Mouse (Mus musculus) midbrain, embryonic 14.5 days (tissue): Measurements from ENCODE around the gene Thbd. TPM values are rescaled to one million over a fixed set of nuclear protein-coding genes. Genes with fewer than 3 reads are reported as not detected.

Experiments
- ATAC-seq: fragments of 200-750 bp; cut with Nextera tagmentation; 2 replicates; pipeline ENCODE4 v1.8.0; 2017; ENCODE audit warnings: moderate number of reproducible peaks, moderate library complexity; ENCODE audit not compliant: low FRiP score, low TSS enrichment
- DNase-seq: peaks from one replicate; pipeline ENCODE4 v3.0.0-alpha.2; 2015
- H3K27ac ChIP-seq: fragments of 300-500 bp; sonication (generic); replicated peaks from 2 replicates; pipeline ENCODE4 v1.5.1; 2014; ENCODE audit warnings: mild to moderate bottlenecking, low read depth, low read length, moderate library complexity
- H3K27me3 ChIP-seq: fragments of 300-500 bp; sonication (generic); 2 replicates; pipeline ENCODE4 v1.6.1; 2014; ENCODE audit warnings: low read length, control low read depth, mixed read lengths; ENCODE audit not compliant: control insufficient read depth, insufficient read depth
- H3K36me3 ChIP-seq: fragments of 300-500 bp; sonication (generic); 2 replicates; pipeline ENCODE4 v1.6.1; 2014; ENCODE audit warnings: low read length, control low read depth; ENCODE audit not compliant: control insufficient read depth, insufficient read depth
- H3K4me1 ChIP-seq: fragments of 300-500 bp; sonication (generic); 2 replicates; pipeline ENCODE4 v1.6.1; 2014; ENCODE audit warnings: mild to moderate bottlenecking, antibody characterized with exemption, low read length, control low read depth; ENCODE audit not compliant: control insufficient read depth, insufficient read depth
- H3K4me2 ChIP-seq: fragments of 300-500 bp; sonication (generic); 2 replicates; pipeline ENCODE4 v1.6.1; 2014; ENCODE audit warnings: mild to moderate bottlenecking, low read length, moderate library complexity
- H3K4me3 ChIP-seq: fragments of 300-500 bp; sonication (generic); replicated peaks from 2 replicates; pipeline ENCODE4 v1.5.1; 2014; ENCODE audit warnings: low read depth, low read length
- H3K9ac ChIP-seq: fragments of 300-500 bp; sonication (generic); replicated peaks from 2 replicates; pipeline ENCODE4 v1.6.1; 2014; ENCODE audit warnings: mild to moderate bottlenecking, low read length, moderate library complexity
- H3K9me3 ChIP-seq: fragments of 300-500 bp; sonication (generic); 2 replicates; pipeline ENCODE4 v1.6.1; 2016; ENCODE audit warnings: low read length, control low read depth, mixed read lengths; ENCODE audit not compliant: control insufficient read depth
- WGBS: fragments of 180-500 bp; shearing (Covaris S2); extraction: QIAGEN DNeasy Blood & Tissue Kit; methylation state at CpG from one replicate; pipeline ENCODE4 v1.1.7; 2014; 5-methylcytosine and 5-hydroxymethylcytosine counted together
- polyA plus RNA-seq: library from polyadenylated mRNA; unstranded; fragments of >200 nt; fragmentation: Nextera tagmentation; extraction: Ambion mirVana; gene quantifications from 2 replicates; pipeline ENCODE4 v1.2.1, GENCODE M21; 2014

Gene Thbd
- polyA plus RNA-seq, 1 experiment from 2014 or later = 5.4 TPM

DNA sequence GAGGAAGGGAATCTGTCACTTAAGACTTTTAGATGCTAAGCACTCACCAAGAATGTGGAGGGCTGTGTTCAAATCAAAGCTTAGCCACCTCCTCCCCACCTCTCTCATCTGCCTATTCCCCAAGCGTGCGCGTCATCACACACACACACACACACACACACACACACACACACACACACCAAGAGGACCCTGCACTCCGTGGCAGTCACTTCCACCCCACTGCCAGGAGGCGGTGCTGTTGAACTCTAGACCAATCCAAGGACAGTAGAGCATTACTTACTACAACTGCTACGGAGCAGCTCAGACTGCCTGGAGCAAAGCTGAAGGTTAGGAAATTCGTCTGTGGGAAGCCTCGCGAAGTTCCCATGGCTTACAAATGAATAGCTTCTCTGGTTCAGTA lies 1.2 kb upstream of the Thbd start:
- peaks cover 38% of the 10 kb centered on the region for H3K27me3 ChIP-seq
- no peak overlapping the region for H3K27ac ChIP-seq
- H3K4me1 ChIP-seq = peaks cover 19% of the 10 kb centered on the region
- ATAC-seq (peak; percentile 80), DNase-seq (peak; percentile 64)
- whole genome bisulfite sequencing = 35% methylated on average over 9 of the region's 9 CpGs
- no peaks in the 10 kb centered on the region for H3K36me3 ChIP-seq
- H3K4me2 ChIP-seq = no peak overlapping the region
- H3K9ac ChIP-seq = no peak overlapping the region
- H3K4me3 ChIP-seq = no peak overlapping the region
- H3K9me3 ChIP-seq = no peaks in the 10 kb centered on the region

DNA sequence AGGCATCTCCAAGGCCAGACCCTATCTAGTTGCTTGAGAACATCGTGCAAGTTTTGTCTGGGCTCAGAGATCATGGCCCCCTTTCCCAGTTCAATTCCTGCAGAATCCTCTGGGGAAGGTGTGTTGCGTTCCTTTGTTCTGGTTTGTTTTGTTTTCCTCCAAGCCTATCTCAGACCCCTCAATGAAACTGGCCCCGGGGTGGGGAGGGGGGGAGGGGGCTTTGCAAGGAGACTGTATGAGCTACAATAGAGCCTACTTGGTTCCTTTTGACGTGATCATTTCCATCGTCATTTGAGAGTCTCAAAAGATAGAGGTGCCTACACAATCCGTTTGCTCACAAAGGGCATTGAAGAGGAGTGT lies 753 bp upstream of the Thbd start:
- H3K4me1 ChIP-seq = peaks cover 19% of the 10 kb centered on the region
- H3K9me3 ChIP-seq = no peaks in the 10 kb centered on the region
- H3K4me2 ChIP-seq = peak overlapping the region; percentile 65; the same call in 1 of the 2 replicates
- no peak overlapping the region for H3K9ac ChIP-seq
- no peak overlapping the region for H3K4me3 ChIP-seq
- no peak for DNase-seq
- peak; percentile 18; the same call in 1 of the 2 replicates for ATAC-seq
- WGBS = 13% methylated on average over 6 of the region's 6 CpGs
- peaks cover 38% of the 10 kb centered on the region for H3K27me3 ChIP-seq
- no peak overlapping the region for H3K27ac ChIP-seq
- H3K36me3 ChIP-seq = no peaks in the 10 kb centered on the region

DNA sequence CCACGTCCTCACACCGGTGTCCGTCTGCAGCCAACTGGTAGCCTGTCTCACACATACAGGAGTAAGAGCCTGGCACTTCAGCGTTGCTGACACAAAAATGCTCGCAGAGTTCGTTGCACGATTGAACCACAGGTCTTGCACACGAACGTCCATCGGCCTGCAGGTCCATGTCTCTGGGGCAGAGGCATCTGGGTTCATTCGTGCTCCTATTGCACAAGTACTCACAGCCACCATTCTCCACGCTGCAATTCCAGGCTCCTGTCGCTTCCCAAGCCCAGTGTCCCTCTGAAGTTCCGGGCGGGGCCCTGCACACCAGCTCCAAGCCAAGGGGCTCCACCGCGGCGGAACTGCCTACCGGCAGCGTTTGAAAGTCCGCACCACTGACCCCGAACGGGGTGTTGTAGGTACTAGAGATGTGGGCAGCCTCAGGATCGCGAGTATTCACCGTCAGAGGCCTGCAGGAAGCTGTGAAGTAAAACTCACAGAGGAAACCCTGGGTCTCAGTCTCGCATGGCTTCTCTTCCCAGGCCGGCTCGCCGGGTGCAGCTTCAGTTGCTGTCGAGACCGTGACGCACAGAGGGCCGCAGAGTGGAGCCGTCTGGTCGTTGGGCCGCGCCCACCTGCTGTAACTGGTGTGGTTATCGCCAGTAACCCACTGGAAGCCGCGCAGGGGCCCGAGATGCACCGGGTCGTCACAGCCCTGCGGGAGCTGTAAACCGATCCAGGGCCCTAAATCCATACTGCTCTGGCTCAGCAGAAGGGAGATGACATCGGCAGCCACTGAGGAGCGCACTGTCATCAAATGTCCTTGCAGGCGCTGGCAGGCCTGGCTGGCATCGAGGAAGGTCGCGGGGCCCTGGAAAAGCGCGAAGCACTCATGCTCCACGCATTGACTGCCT lies 768 bp downstream of the Thbd start:
- Histone ChIP-seq H3K4me2 (peak overlapping the region; percentile 65), H3K4me1 (peaks cover 19% of the 10 kb centered on the region), H3K9ac (peak overlapping the region; percentile 35), H3K4me3 (peak overlapping the region; percentile 31), H3K27me3 (peaks cover 38% of the 10 kb centered on the region), H3K27ac (no peak overlapping the region), H3K36me3 (no peaks in the 10 kb centered on the region), H3K9me3 (no peaks in the 10 kb centered on the region)
- DNase-seq (peak; percentile 53), ATAC-seq (peak; percentile 38)
- 3% methylated on average over 55 of the region's 55 CpGs for WGBS

DNA sequence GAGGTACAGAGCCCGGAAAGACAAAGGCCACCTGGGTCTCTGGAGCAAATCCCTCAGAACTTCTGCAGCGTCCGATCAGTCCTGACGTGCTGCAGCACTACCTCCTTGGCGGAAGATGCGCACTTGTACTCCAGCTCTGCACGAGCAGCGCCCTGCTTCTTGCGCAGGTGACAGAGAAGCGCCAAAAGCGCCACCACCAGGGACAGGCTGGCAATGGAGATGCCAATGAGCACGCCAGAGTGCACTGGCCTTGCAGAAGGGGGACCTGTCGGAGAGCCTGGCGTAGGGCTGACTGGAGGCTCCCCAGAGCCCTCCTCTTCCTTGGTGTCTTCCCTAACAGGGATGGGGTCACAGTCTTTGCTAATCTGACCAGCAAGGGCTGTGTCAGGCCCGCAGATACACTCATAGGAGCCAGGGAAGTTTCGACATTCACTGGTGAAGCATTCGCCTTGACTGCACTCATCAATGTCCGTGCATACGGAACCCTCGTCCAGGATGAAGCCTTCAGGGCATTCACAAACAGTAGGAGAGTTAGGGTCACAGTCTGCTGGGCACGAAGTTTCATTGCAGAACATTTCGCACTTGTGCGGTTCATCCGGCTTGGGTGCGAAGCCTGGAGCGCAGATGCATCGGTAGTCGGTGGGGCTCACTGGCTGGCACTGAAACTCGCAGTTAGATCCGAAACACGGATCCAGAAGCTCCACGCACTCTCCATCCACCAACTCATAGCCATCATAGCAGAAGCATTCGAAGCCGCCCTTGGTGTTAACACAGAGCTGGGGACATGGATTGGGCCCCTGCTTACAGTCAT lies 1.6 kb downstream of the Thbd start:
- ATAC-seq (no peak; the same call in 1 of the 2 replicates), DNase-seq (peak; percentile 66)
- H3K9ac ChIP-seq = no peak overlapping the region
- peak overlapping the region; percentile 31 for H3K4me3 ChIP-seq
- H3K27ac ChIP-seq = no peak overlapping the region
- no peaks in the 10 kb centered on the region for H3K9me3 ChIP-seq
- peaks cover 19% of the 10 kb centered on the region for H3K4me1 ChIP-seq
- peaks cover 38% of the 10 kb centered on the region for H3K27me3 ChIP-seq
- no peaks in the 10 kb centered on the region for H3K36me3 ChIP-seq
- peak overlapping the region; percentile 65 for H3K4me2 ChIP-seq
- 8% methylated on average over 34 of the region's 34 CpGs for WGBS

DNA sequence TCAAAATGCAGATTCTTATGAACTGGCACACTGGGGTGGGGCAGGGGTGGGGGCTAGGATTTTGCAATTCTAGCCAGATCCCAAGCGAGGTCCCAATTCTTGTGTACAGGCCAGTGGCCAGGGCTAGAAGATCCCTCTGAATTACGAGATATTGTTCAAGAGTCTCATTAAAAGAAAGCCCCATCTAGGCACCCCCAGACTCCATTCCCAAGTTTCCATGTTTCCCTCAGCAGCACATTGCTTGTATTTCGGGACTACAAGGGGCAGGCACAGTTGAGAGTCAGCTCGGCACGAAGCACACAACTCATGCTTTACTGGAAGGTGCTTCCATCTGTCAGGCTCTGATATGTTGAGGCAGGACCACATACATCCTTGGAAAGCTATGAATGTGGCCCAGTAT lies 3.1 kb downstream of the Thbd start:
- Histone ChIP-seq H3K4me1 (peaks cover 19% of the 10 kb centered on the region), H3K27me3 (peaks cover 35% of the 10 kb centered on the region), H3K4me3 (no peak overlapping the region), H3K9ac (no peak overlapping the region), H3K36me3 (no peaks in the 10 kb centered on the region), H3K4me2 (no peak overlapping the region), H3K27ac (no peak overlapping the region), H3K9me3 (no peaks in the 10 kb centered on the region)
- DNase-seq = no peak
- WGBS = 79% methylated on average over 5 of the region's 5 CpGs
- ATAC-seq = no peak

DNA sequence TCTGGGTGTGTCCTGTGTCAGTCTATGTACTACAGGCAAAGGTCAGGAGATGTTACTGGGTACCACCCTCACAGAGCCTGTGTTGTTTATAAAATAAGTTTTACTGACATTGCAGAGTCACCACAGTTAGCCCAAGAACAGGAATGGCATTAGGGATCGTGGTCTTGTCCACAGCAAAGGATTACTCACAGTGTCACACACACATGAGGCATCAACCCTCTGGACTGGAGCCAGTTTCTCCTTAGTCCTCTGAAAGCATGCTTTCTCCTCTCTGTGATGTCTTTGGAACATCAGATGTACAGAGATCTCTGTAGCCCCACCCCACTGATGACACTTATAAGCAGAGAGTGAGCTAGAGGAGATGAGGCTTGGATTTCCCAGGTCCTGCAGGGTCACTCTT lies 5.8 kb downstream of the Thbd start:
- H3K36me3 ChIP-seq = no peaks in the 10 kb centered on the region
- H3K4me2 ChIP-seq = no peak overlapping the region
- 0 out of 2 replicates have a peak, but pooled peaks cover 8% of the 10 kb centered on the region for H3K4me1 ChIP-seq
- H3K27me3 ChIP-seq = peaks cover 18% of the 10 kb centered on the region
- no peaks in the 10 kb centered on the region for H3K9me3 ChIP-seq
- ATAC-seq (no peak), DNase-seq (no peak)
- no peak overlapping the region for H3K9ac ChIP-seq
- H3K27ac ChIP-seq = no peak overlapping the region
- no peak overlapping the region for H3K4me3 ChIP-seq
- 82% methylated on average over 1 of the region's 1 CpGs for WGBS

DNA sequence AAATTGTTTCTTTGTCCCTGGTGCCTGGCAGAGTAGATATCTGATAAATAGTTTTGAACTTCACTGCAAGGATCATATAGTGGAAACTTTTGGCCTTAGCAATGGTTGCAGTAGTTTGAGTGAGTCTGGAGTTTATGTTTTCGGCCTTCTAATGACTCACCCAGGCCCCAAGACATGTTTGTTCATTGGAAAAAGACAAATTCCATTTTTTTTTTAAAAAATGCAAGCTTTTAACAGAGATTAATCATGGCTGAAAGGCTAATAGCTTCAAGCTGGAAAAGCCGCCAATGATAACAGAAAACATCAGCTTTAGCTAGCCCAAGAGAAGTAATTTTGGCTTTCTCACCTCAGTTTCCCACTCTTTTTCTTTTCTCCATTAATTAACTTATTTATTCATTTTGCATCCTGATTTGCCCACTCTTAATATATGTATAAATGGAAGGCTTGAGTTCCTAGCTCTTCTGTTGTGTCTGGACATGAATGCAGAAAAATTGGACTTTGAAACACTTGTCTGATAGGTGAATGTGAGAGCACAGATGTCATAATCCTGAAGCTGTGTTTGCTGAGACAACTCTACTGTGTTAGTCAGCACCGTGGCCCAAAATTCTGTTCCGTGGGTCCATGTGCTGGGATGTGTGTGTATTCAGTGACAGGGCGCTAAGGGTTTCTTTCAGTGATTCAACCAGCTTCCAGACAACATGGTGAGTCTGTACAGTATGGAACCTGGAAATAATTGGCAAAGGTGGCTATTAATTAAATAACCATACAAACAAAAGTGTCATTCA lies 8.9 kb downstream of the Thbd start:
- Histone ChIP-seq H3K36me3 (no peaks in the 10 kb centered on the region), H3K27ac (no peak overlapping the region), H3K9me3 (no peaks in the 10 kb centered on the region), H3K4me1 (no peaks in the 10 kb centered on the region), H3K9ac (no peak overlapping the region), H3K4me2 (no peak overlapping the region), H3K27me3 (peaks cover 10% of the 10 kb centered on the region; the same call in 1 of the 2 replicates), H3K4me3 (no peak overlapping the region)
- WGBS = 93% methylated on average over 5 of the region's 5 CpGs
- DNase-seq (no peak), ATAC-seq (no peak)

DNA sequence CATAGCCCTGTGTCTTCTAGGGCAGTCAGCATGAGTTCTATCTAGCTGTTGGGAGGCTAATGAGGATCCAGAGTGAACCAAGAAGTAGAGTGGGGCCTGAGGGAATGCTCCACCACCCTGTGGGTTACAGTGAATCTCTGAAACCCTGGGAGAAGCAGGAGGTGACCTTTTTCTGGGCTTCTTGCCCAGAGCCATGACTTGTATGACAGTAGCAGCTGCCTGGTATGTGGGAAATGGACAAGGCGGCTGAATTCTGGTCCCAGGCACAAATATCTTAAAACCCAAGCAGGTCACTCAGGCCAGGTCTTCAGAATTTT lies 10.2 kb downstream of the Thbd start:
- H3K9me3 ChIP-seq = no peaks in the 10 kb centered on the region
- H3K4me3 ChIP-seq = no peak overlapping the region
- no peaks in the 10 kb centered on the region for H3K4me1 ChIP-seq
- DNase-seq = no peak
- no peaks in the 10 kb centered on the region for H3K36me3 ChIP-seq
- H3K27me3 ChIP-seq = peaks cover 13% of the 10 kb centered on the region; the same call in 1 of the 2 replicates
- H3K4me2 ChIP-seq = no peak overlapping the region
- no peak overlapping the region for H3K27ac ChIP-seq
- ATAC-seq = no peak
- H3K9ac ChIP-seq = no peak overlapping the region
- WGBS = 95% methylated on average over 1 of the region's 1 CpGs
